Mouse (Mus musculus) C2C12 (cell line): Measurements from ENCODE around the gene Map3k5. TPM values are rescaled to one million over a fixed set of nuclear protein-coding genes. Genes with fewer than 3 reads are reported as not detected.

Source experiments
- H3K27me3 ChIP-seq: one replicate; pipeline ENCODE4 v1.6.1; 2011; ENCODE audit not compliant: control insufficient read depth, insufficient read depth, insufficient read length
- H3K36me3 ChIP-seq: one replicate; pipeline ENCODE4 v1.6.1; 2011; ENCODE audit not compliant: control insufficient read depth, insufficient read depth
- H3K4me3 ChIP-seq: one replicate; pipeline ENCODE4 v1.5.1; 2011; ENCODE audit warnings: mild to moderate bottlenecking, control low read depth; ENCODE audit not compliant: poor library complexity, insufficient read depth, severe bottlenecking
- H3K79me2 ChIP-seq: one replicate; pipeline ENCODE4 v1.6.1; 2011; ENCODE audit not compliant: control insufficient read depth, insufficient read depth
- H3K79me3 ChIP-seq: one replicate; pipeline ENCODE4 v1.6.1; 2011; ENCODE audit warnings: low read depth, control low read depth
- H3ac ChIP-seq: one replicate; pipeline ENCODE3; 2011; ENCODE audit warnings: low read depth; ENCODE audit not compliant: control insufficient read depth, insufficient read length
- CEBPB ChIP-seq: IDR thresholded peaks from one replicate; pipeline ENCODE4 v1.6.1; 2011; ENCODE audit warnings: low read depth, mild to moderate bottlenecking, control low read depth, moderate library complexity
- CTCF ChIP-seq: IDR thresholded peaks from one replicate; pipeline ENCODE4 v1.5.1; 2011; ENCODE audit not compliant: control insufficient read depth, insufficient read depth, insufficient read length
- FOSL1 ChIP-seq: IDR thresholded peaks from one replicate; pipeline ENCODE4 v1.8.0; 2011; ENCODE audit warnings: mild to moderate bottlenecking, low read length; ENCODE audit not compliant: poor library complexity, insufficient read depth, severe bottlenecking
- MAX ChIP-seq: IDR thresholded peaks from one replicate; pipeline ENCODE4 v1.6.1; 2011; ENCODE audit warnings: mild to moderate bottlenecking, control low read depth
- MYOD1 ChIP-seq: IDR thresholded peaks from one replicate; pipeline ENCODE4 v1.6.1; 2011; ENCODE audit warnings: low read depth; ENCODE audit not compliant: control insufficient read depth, insufficient read length
- MYOG ChIP-seq: IDR thresholded peaks from one replicate; pipeline ENCODE4 v1.6.1; 2011; ENCODE audit not compliant: control insufficient read depth, insufficient read length; ENCODE audit errors: extremely low read depth
- USF1 ChIP-seq: IDR thresholded peaks from one replicate; pipeline ENCODE4 v1.6.1; 2011; ENCODE audit warnings: low read depth, mild to moderate bottlenecking, control low read depth, moderate library complexity
- polyA plus RNA-seq: library from polyadenylated mRNA; unstranded; fragments of >200 nt; fragmentation: generic; extraction: Trizol; gene quantifications from one replicate; pipeline ENCODE4 v1.2.1, GENCODE M21; 2012; ENCODE audit warnings: missing spikeins

The Map3k5 gene
- polyA plus RNA-seq, 1 experiment: 0.55 TPM

GRCm38 (mm10) chr10:19973321-19974108 is 39.2 kb downstream of the Map3k5 start:
- H3ac ChIP-seq: no peak overlapping the region
- no peak overlapping the region for H3K4me3 ChIP-seq
- no peaks in the 10 kb centered on the region for H3K79me2 ChIP-seq
- H3K27me3 ChIP-seq: no peaks in the 10 kb centered on the region
- no peaks in the 10 kb centered on the region for H3K79me3 ChIP-seq
- TF ChIP-seq CEBPB: no peak
- TF ChIP-seq MYOD1: no peak
- TF ChIP-seq CTCF: no peak
- no peak for TF ChIP-seq FOSL1
- no peak for TF ChIP-seq MYOG
- TF ChIP-seq MAX: no peak
- TF ChIP-seq USF1: no peak
- H3K36me3 ChIP-seq: no peaks in the 10 kb centered on the region

GRCm38 (mm10) chr10:19977557-19977956 is 43.3 kb downstream of the Map3k5 start:
- H3K36me3 ChIP-seq: no peaks in the 10 kb centered on the region
- H3ac ChIP-seq: no peak overlapping the region
- H3K27me3 ChIP-seq: no peaks in the 10 kb centered on the region
- TF ChIP-seq CEBPB (no peak), USF1 (no peak), MYOG (no peak), MAX (no peak), MYOD1 (no peak), FOSL1 (no peak), CTCF (no peak)
- H3K79me3 ChIP-seq: no peaks in the 10 kb centered on the region
- H3K4me3 ChIP-seq: no peak overlapping the region
- no peaks in the 10 kb centered on the region for H3K79me2 ChIP-seq

GRCm38 (mm10) chr10:19978662-19979199 is 44.5 kb downstream of the Map3k5 start:
- Histone ChIP-seq H3ac (no peak overlapping the region), H3K4me3 (no peak overlapping the region), H3K36me3 (no peaks in the 10 kb centered on the region), H3K79me3 (no peaks in the 10 kb centered on the region), H3K79me2 (no peaks in the 10 kb centered on the region), H3K27me3 (no peaks in the 10 kb centered on the region)
- no peak for TF ChIP-seq MYOG
- no peak for TF ChIP-seq USF1
- TF ChIP-seq CTCF: no peak
- TF ChIP-seq MAX: no peak
- TF ChIP-seq MYOD1: no peak
- TF ChIP-seq FOSL1: no peak
- TF ChIP-seq CEBPB: no peak

GRCm38 (mm10) chr10:19987736-19988135 is 53.5 kb downstream of the Map3k5 start:
- H3K79me3 ChIP-seq: no peaks in the 10 kb centered on the region
- H3K79me2 ChIP-seq: no peaks in the 10 kb centered on the region
- H3ac ChIP-seq: no peak overlapping the region
- H3K4me3 ChIP-seq: no peak overlapping the region
- H3K27me3 ChIP-seq: no peaks in the 10 kb centered on the region
- no peaks in the 10 kb centered on the region for H3K36me3 ChIP-seq
- TF ChIP-seq FOSL1: no peak
- TF ChIP-seq MAX: no peak
- TF ChIP-seq MYOD1: no peak
- TF ChIP-seq USF1: no peak
- TF ChIP-seq CTCF: no peak
- no peak for TF ChIP-seq MYOG
- no peak for TF ChIP-seq CEBPB

- H3K27me3 ChIP-seq: no peaks in the 10 kb centered on the region
- no peaks in the 10 kb centered on the region for H3K79me3 ChIP-seq
- H3K36me3 ChIP-seq: no peaks in the 10 kb centered on the region
- no peak overlapping the region for H3K4me3 ChIP-seq
- H3ac ChIP-seq: no peak overlapping the region
- no peak for TF ChIP-seq CEBPB
- TF ChIP-seq CTCF: no peak
- TF ChIP-seq MYOD1: no peak
- TF ChIP-seq MAX: no peak
- no peak for TF ChIP-seq USF1
- no peak for TF ChIP-seq MYOG
- TF ChIP-seq FOSL1: no peak
- no peaks in the 10 kb centered on the region for H3K79me2 ChIP-seq
These were observed 55.7 kb downstream of the Map3k5 start for GRCm38 (mm10) chr10:19989986-19990385.

GRCm38 (mm10) chr10:19990638-19991037 is 56.4 kb downstream of the Map3k5 start:
- no peak overlapping the region for H3ac ChIP-seq
- no peaks in the 10 kb centered on the region for H3K36me3 ChIP-seq
- no peak overlapping the region for H3K4me3 ChIP-seq
- no peaks in the 10 kb centered on the region for H3K27me3 ChIP-seq
- no peaks in the 10 kb centered on the region for H3K79me2 ChIP-seq
- TF ChIP-seq CTCF: no peak
- TF ChIP-seq CEBPB: no peak
- no peak for TF ChIP-seq MYOD1
- no peak for TF ChIP-seq USF1
- TF ChIP-seq MAX: no peak
- TF ChIP-seq MYOG: no peak
- TF ChIP-seq FOSL1: no peak
- no peaks in the 10 kb centered on the region for H3K79me3 ChIP-seq
